Mouse (Mus musculus): Measurements from ENCODE around the gene Robo2.

The Robo2 gene

GRCm38 (mm10) chr16:74411481-74412251 is at the start of gene Robo2:
TSS of gene Robo2 (minus strand) at chr16:74411825.
- DNase-seq: peak; percentile 81 to 82

- DNase-seq: no peak
These were observed 46.5 kb upstream of the Robo2 start for GRCm38 (mm10) chr16:74458138-74458537.

- no peak for DNase-seq
These were observed 46.1 kb upstream of the Robo2 start for GRCm38 (mm10) chr16:74457736-74458135.

- peak in 1 of 2 experiments; percentile 13 for DNase-seq
These were observed 45.3 kb upstream of the Robo2 start for GRCm38 (mm10) chr16:74456808-74457470.

GRCm38 (mm10) chr16:74455179-74455578 is 43.6 kb upstream of the Robo2 start:
- no peak for DNase-seq

GRCm38 (mm10) chr16:74448025-74448424 is 36.4 kb upstream of the Robo2 start:
- no peak for DNase-seq

- DNase-seq: no peak
These were observed 15.4 kb upstream of the Robo2 start for GRCm38 (mm10) chr16:74427071-74427470.

GRCm38 (mm10) chr16:74420324-74420723 is 8.7 kb upstream of the Robo2 start:
- DNase-seq: no peak

GRCm38 (mm10) chr16:74412471-74413291 is 1.1 kb upstream of the Robo2 start:
- peak; percentile 74 to 79 for DNase-seq

GRCm38 (mm10) chr16:74411021-74411420 is 604 bp downstream of the Robo2 start:
- peak; percentile 46 to 54 for DNase-seq

- DNase-seq: peak; percentile 77 to 79
These were observed 1.5 kb downstream of the Robo2 start for GRCm38 (mm10) chr16:74410125-74410524.

- DNase-seq: peak; percentile 22 to 33
These were observed 2.1 kb downstream of the Robo2 start for GRCm38 (mm10) chr16:74409548-74409947.

- peak; percentile 57 to 64 for DNase-seq
These were observed 3.1 kb downstream of the Robo2 start for GRCm38 (mm10) chr16:74408566-74408965.

GRCm38 (mm10) chr16:74397291-74397690 is 14.3 kb downstream of the Robo2 start:
- DNase-seq: no peak

- no peak for DNase-seq
These were observed 15.9 kb downstream of the Robo2 start for GRCm38 (mm10) chr16:74395678-74396077.

- no peak for DNase-seq
These were observed 32.2 kb downstream of the Robo2 start for GRCm38 (mm10) chr16:74379458-74379857.

- peak in 1 of 2 experiments; percentile 14 for DNase-seq
These were observed 36.2 kb downstream of the Robo2 start for GRCm38 (mm10) chr16:74375342-74375940.

GRCm38 (mm10) chr16:74374540-74374939 is 37.1 kb downstream of the Robo2 start:
- DNase-seq: peak; percentile 39 to 46

- no peak for DNase-seq
These were observed 38.2 kb downstream of the Robo2 start for GRCm38 (mm10) chr16:74373407-74373806.

- DNase-seq: peak in 1 of 2 experiments; percentile 4
These were observed 38.7 kb downstream of the Robo2 start for GRCm38 (mm10) chr16:74372876-74373275.

GRCm38 (mm10) chr16:74348437-74348836 is 63.2 kb downstream of the Robo2 start:
- no peak for DNase-seq

- DNase-seq: no peak
These were observed 72.5 kb downstream of the Robo2 start for GRCm38 (mm10) chr16:74338969-74339630.
